Mouse (Mus musculus) midbrain, embryonic 11.5 days (tissue): ENCODE data around the gene Itpkb. TPM values are rescaled to one million over a fixed set of nuclear protein-coding genes. Genes with fewer than 3 reads are reported as not detected.
A peak's percentile ranks its signal among the peaks of the same experiment; 100 is the strongest.

Experiments
- ATAC-seq: fragments of 200-750 bp; cut with Nextera tagmentation; 2 replicates; pipeline ENCODE4 v1.8.0; 2017; ENCODE audit warnings: moderate TSS enrichment, moderate library complexity; ENCODE audit not compliant: low FRiP score
- DNase-seq: peaks from one replicate; pipeline ENCODE4 v3.0.0; 2015; ENCODE audit warnings: low spot score; ENCODE audit errors: missing footprints
- H3K27ac ChIP-seq: fragments of 300-500 bp; sonication (generic); 2 replicates; pipeline ENCODE4 v1.5.1; 2014; ENCODE audit warnings: low read depth, low read length
- H3K27me3 ChIP-seq: fragments of 300-500 bp; sonication (generic); 2 replicates; pipeline ENCODE4 v1.6.1; 2014; ENCODE audit warnings: mild to moderate bottlenecking, low read length, moderate library complexity, mixed read lengths; ENCODE audit not compliant: control insufficient read depth, insufficient read depth
- H3K36me3 ChIP-seq: fragments of 300-500 bp; sonication (generic); 2 replicates; pipeline ENCODE4 v1.6.1; 2014; ENCODE audit warnings: mild to moderate bottlenecking, low read length, moderate library complexity, mixed read lengths; ENCODE audit not compliant: control insufficient read depth, insufficient read depth
- H3K4me1 ChIP-seq: fragments of 300-500 bp; sonication (generic); 2 replicates; pipeline ENCODE4 v1.6.1; 2014; ENCODE audit warnings: low read length; ENCODE audit not compliant: control insufficient read depth, insufficient read depth
- H3K4me2 ChIP-seq: fragments of 300-500 bp; sonication (generic); 2 replicates; pipeline ENCODE4 v1.6.1; 2014; ENCODE audit warnings: mild to moderate bottlenecking, moderate library complexity
- H3K4me3 ChIP-seq: fragments of 300-500 bp; sonication (generic); 2 replicates; pipeline ENCODE4 v1.5.1; 2014; ENCODE audit warnings: low read depth, low read length
- H3K9ac ChIP-seq: fragments of 300-500 bp; sonication (generic); 2 replicates; pipeline ENCODE4 v1.6.1; 2014; ENCODE audit warnings: low read length
- H3K9me3 ChIP-seq: fragments of 300-500 bp; sonication (generic); 2 replicates; pipeline ENCODE4 v1.6.1; 2016; ENCODE audit warnings: low read length; ENCODE audit not compliant: control insufficient read depth
- WGBS: fragments of 180-500 bp; shearing (Covaris S2); extraction: QIAGEN DNeasy Blood & Tissue Kit; methylation state at CpG from one replicate; pipeline ENCODE4 v1.1.7; 2014; 5-methylcytosine and 5-hydroxymethylcytosine counted together
- polyA plus RNA-seq: library from polyadenylated mRNA; unstranded; fragments of >200 nt; fragmentation: Nextera tagmentation; extraction: Ambion mirVana; gene quantifications from 2 replicates; pipeline ENCODE4 v1.2.1, GENCODE M21; 2014

The Itpkb gene
- polyA plus RNA-seq, 1 experiment from 2014 or later, result 1.9 TPM

GRCm38 (mm10) chr1:180422076-180422828, 92.0 kb downstream of the Itpkb start:
- H3K4me3 ChIP-seq, result no peak overlapping the region
- H3K27ac ChIP-seq, result no peak overlapping the region
- H3K36me3 ChIP-seq, result no peaks in the 10 kb centered on the region
- DNase-seq, result peak; percentile 96
- H3K4me2 ChIP-seq, result no peak overlapping the region
- H3K4me1 ChIP-seq, result peaks cover 9% of the 10 kb centered on the region
- H3K9me3 ChIP-seq, result no peaks in the 10 kb centered on the region
- no peak overlapping the region for H3K9ac ChIP-seq
- H3K27me3 ChIP-seq, result no peaks in the 10 kb centered on the region; the same call in 1 of the 2 replicates
- peak; percentile 47 for ATAC-seq
- WGBS, result 29% methylated on average over 11 of the region's 11 CpGs

GRCm38 (mm10) chr1:180423008-180423639, 92.8 kb downstream of the Itpkb start:
- H3K4me3 ChIP-seq, result no peak overlapping the region
- ATAC-seq (no peak), DNase-seq (no peak)
- no peak overlapping the region for H3K4me2 ChIP-seq
- H3K36me3 ChIP-seq, result no peaks in the 10 kb centered on the region
- H3K9ac ChIP-seq, result no peak overlapping the region
- H3K9me3 ChIP-seq, result no peaks in the 10 kb centered on the region
- H3K27me3 ChIP-seq, result no peaks in the 10 kb centered on the region; the same call in 1 of the 2 replicates
- 67% methylated on average over 16 of the region's 16 CpGs for WGBS
- peaks cover 9% of the 10 kb centered on the region for H3K4me1 ChIP-seq
- H3K27ac ChIP-seq, result no peak overlapping the region

- H3K27ac ChIP-seq, result no peak overlapping the region
- peaks cover 9% of the 10 kb centered on the region for H3K4me1 ChIP-seq
- ATAC-seq (no peak), DNase-seq (no peak)
- H3K27me3 ChIP-seq, result no peaks in the 10 kb centered on the region; the same call in 1 of the 2 replicates
- no peaks in the 10 kb centered on the region for H3K9me3 ChIP-seq
- no peak overlapping the region for H3K4me3 ChIP-seq
- no peak overlapping the region for H3K4me2 ChIP-seq
- no peak overlapping the region for H3K9ac ChIP-seq
- no peaks in the 10 kb centered on the region for H3K36me3 ChIP-seq
- WGBS, result 78% methylated on average over 3 of the region's 3 CpGs
These were observed 93.6 kb downstream of the Itpkb start for GRCm38 (mm10) chr1:180423931-180424330.

- Histone ChIP-seq H3K4me1 (peaks cover under 1% of the 10 kb centered on the region; the same call in 1 of the 2 replicates), H3K36me3 (no peaks in the 10 kb centered on the region), H3K9ac (no peak overlapping the region), H3K27ac (no peak overlapping the region), H3K9me3 (no peaks in the 10 kb centered on the region), H3K27me3 (no peaks in the 10 kb centered on the region; the same call in 1 of the 2 replicates), H3K4me2 (no peak overlapping the region), H3K4me3 (no peak overlapping the region)
- ATAC-seq (no peak), DNase-seq (no peak)
- WGBS, result 76% methylated on average over 6 of the region's 6 CpGs
These were observed 96.1 kb downstream of the Itpkb start for GRCm38 (mm10) chr1:180426405-180426804.

GRCm38 (mm10) chr1:180427685-180428084, 97.4 kb downstream of the Itpkb start:
- H3K27me3 ChIP-seq, result no peaks in the 10 kb centered on the region
- ATAC-seq, result no peak
- no peak overlapping the region for H3K9ac ChIP-seq
- 70% methylated on average over 10 of the region's 10 CpGs for WGBS
- no peak overlapping the region for H3K27ac ChIP-seq
- no peaks in the 10 kb centered on the region for H3K9me3 ChIP-seq
- H3K4me2 ChIP-seq, result no peak overlapping the region
- peak; percentile 73 for DNase-seq
- H3K4me1 ChIP-seq, result peaks cover 4% of the 10 kb centered on the region; the same call in 1 of the 2 replicates
- H3K36me3 ChIP-seq, result no peaks in the 10 kb centered on the region
- no peak overlapping the region for H3K4me3 ChIP-seq

GRCm38 (mm10) chr1:180428101-180428712, 97.9 kb downstream of the Itpkb start:
- ATAC-seq (no peak), DNase-seq (no peak)
- Histone ChIP-seq H3K27ac (no peak overlapping the region), H3K9ac (no peak overlapping the region), H3K36me3 (no peaks in the 10 kb centered on the region), H3K27me3 (no peaks in the 10 kb centered on the region), H3K4me2 (no peak overlapping the region), H3K4me3 (no peak overlapping the region), H3K9me3 (no peaks in the 10 kb centered on the region), H3K4me1 (peaks cover 7% of the 10 kb centered on the region)
- WGBS, result 38% methylated on average over 9 of the region's 9 CpGs

- Histone ChIP-seq H3K4me3 (no peak overlapping the region), H3K4me1 (peaks cover 11% of the 10 kb centered on the region), H3K27ac (no peak overlapping the region), H3K9ac (no peak overlapping the region), H3K9me3 (no peaks in the 10 kb centered on the region), H3K4me2 (no peak overlapping the region), H3K27me3 (no peaks in the 10 kb centered on the region), H3K36me3 (no peaks in the 10 kb centered on the region)
- peak; percentile 80 for DNase-seq
- WGBS, result 86% methylated on average over 8 of the region's 8 CpGs
- no peak for ATAC-seq
These were observed 98.6 kb downstream of the Itpkb start for GRCm38 (mm10) chr1:180428871-180429270.

- no peak for ATAC-seq
These were observed 99.5 kb downstream of the Itpkb start for GRCm38 (mm10) chr1:180429819-180430218.

GRCm38 (mm10) chr1:180431833-180432232, 101.5 kb downstream of the Itpkb start:
- Histone ChIP-seq H3K36me3 (no peaks in the 10 kb centered on the region), H3K9me3 (no peaks in the 10 kb centered on the region), H3K9ac (no peak overlapping the region), H3K27me3 (0 out of 2 replicates have a peak, but pooled peaks cover 3% of the 10 kb centered on the region), H3K27ac (no peak overlapping the region), H3K4me2 (no peak overlapping the region), H3K4me1 (peaks cover 11% of the 10 kb centered on the region), H3K4me3 (no peak overlapping the region)
- DNase-seq, result peak; percentile 54
- no peak for ATAC-seq
- 74% methylated on average over 12 of the region's 12 CpGs for WGBS

More at GRCm38 (mm10) chr1:180429819-180430218, 99.5 kb downstream of the Itpkb start:
- no peaks in the 10 kb centered on the region for H3K36me3 ChIP-seq
- H3K4me2 ChIP-seq, result no peak overlapping the region
- no peak overlapping the region for H3K4me3 ChIP-seq
- no peak for DNase-seq
- peaks cover 11% of the 10 kb centered on the region for H3K4me1 ChIP-seq
- H3K27ac ChIP-seq, result no peak overlapping the region
- 83% methylated on average over 5 of the region's 5 CpGs for WGBS
- H3K27me3 ChIP-seq, result 0 out of 2 replicates have a peak, but pooled peaks cover 3% of the 10 kb centered on the region
- no peak overlapping the region for H3K9ac ChIP-seq
- H3K9me3 ChIP-seq, result no peaks in the 10 kb centered on the region
